In the genomic region with DNA sequence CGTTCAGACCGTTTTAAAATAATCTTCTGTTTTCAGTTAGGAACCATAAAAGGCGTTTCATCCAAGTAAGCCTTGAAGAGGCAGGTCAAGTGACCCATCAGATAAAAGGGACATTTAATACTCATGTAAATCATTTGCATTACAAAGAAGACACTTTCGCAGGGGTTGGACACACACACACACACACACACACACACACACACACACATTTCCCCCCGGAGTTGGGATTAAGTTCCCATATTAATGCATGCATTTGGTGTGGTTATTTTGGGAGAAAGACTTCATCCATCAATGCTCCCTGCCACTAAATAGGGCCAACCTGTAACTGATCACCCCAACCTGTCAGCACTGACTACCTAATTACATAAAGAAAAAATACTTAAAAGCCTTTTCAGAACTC, we compare ENCODE assay signal across 17 mouse cellular contexts. TPM values are rescaled to one million over a fixed set of nuclear protein-coding genes. Genes with fewer than 3 reads are reported as not detected.
DNase-seq lines count a peak whose midpoint lies in the region; ATAC-seq and TF ChIP-seq lines count a peak whose summit lies in the region.
"Had no signal": no experiment of that assay in that cellular context is flagged by ENCODE, and none has a peak within 500 bp of the region (broad histone marks: within the 10 kb centered on the region; RNA-seq: fewer than 3 reads in every experiment).

No protein-coding gene starts in this region.

- no peak overlapping the region for H3K4me3 ChIP-seq in hindbrain, embryonic 13.5 days
- H3K4me3 ChIP-seq in midbrain, embryonic 12.5 days: no peak overlapping the region
- H3K4me3 ChIP-seq in heart, embryonic 11.5 days (ENCODE audit: low read depth, low read length): no peak overlapping the region
- H3K4me3 ChIP-seq: heart, embryonic 15.5 days; left cerebral cortex, adult 2 months; limb, embryonic 12.5 days had no signal

- H3K36me3 ChIP-seq in hindbrain, embryonic 13.5 days: no peaks in the 10 kb centered on the region
- H3K36me3 ChIP-seq in midbrain, embryonic 12.5 days: no peaks in the 10 kb centered on the region
- no peaks in the 10 kb centered on the region for H3K36me3 ChIP-seq in heart, embryonic 11.5 days (ENCODE audit: control insufficient read depth, insufficient read depth, low read length)
- H3K36me3 ChIP-seq: G1E; heart, embryonic 15.5 days; limb, embryonic 12.5 days had no signal

- no peak for TF ChIP-seq POLR2A in brain, embryonic 14.5 days (IDR thresholded peaks at IDR 0.05; ENCODE audit: borderline replicate concordance, extremely low read depth, insufficient read depth, insufficient read length, poor library complexity, severe bottlenecking)

- TF ChIP-seq CTCF in brain, embryonic 14.5 days (IDR thresholded peaks at IDR 0.05; ENCODE audit: borderline replicate concordance, extremely low read depth, insufficient read depth, insufficient read length): no peak

- peak; percentile 72 for DNase-seq in brain, embryonic 14.5 days (ENCODE audit: low read depth)
- peak; percentile 12 for DNase-seq in embryo, embryonic 9.5 days (ENCODE audit: extremely low spot score)
- DNase-seq in adrenal gland, postnatal 14 days: no peak
- DNase-seq in thymus, postnatal 14 days: no peak
- DNase-seq: cerebellum, adult 18-20 months; gastrocnemius, postnatal 36 days; kidney, adult 8-10 months; lung, adult 18-20 months; lung, postnatal 4 days; right cerebral cortex, postnatal 25 days had no signal

- H3K4me2 ChIP-seq in hindbrain, embryonic 13.5 days: peak overlapping the region; percentile 15; the same call in 1 of the 2 replicates
- 0 out of 2 replicates have a peak overlapping the region, but pooled peaks have one; percentile 3 for H3K4me2 ChIP-seq in midbrain, embryonic 12.5 days (replicated peaks)
- no peak overlapping the region for H3K4me2 ChIP-seq in heart, embryonic 11.5 days
- H3K4me2 ChIP-seq: heart, embryonic 15.5 days; limb, embryonic 12.5 days had no signal

- ATAC-seq in hindbrain, embryonic 13.5 days (ENCODE audit: low FRiP score): no peak
- ATAC-seq in midbrain, embryonic 12.5 days (ENCODE audit: low FRiP score, low read depth): peak; percentile 75
- ATAC-seq in heart, embryonic 11.5 days (replicated peaks; ENCODE audit: insufficient number of reproducible peaks, low FRiP score, low TSS enrichment): no peak

- H3K27me3 ChIP-seq in hindbrain, embryonic 13.5 days: no peaks in the 10 kb centered on the region
- 0 out of 2 replicates have a peak, but pooled peaks cover 2% of the 10 kb centered on the region for H3K27me3 ChIP-seq in midbrain, embryonic 12.5 days
- no peaks in the 10 kb centered on the region for H3K27me3 ChIP-seq in heart, embryonic 11.5 days (ENCODE audit: control insufficient read depth, insufficient read depth, low read length)
- H3K27me3 ChIP-seq: limb, embryonic 12.5 days had no signal

- no peaks in the 10 kb centered on the region for H3K9me3 ChIP-seq in hindbrain, embryonic 13.5 days
- no peaks in the 10 kb centered on the region for H3K9me3 ChIP-seq in midbrain, embryonic 12.5 days
- no peaks in the 10 kb centered on the region for H3K9me3 ChIP-seq in heart, embryonic 11.5 days (replicated peaks; ENCODE audit: control insufficient read depth, low read length)
- H3K9me3 ChIP-seq: G1E; heart, embryonic 15.5 days; limb, embryonic 12.5 days had no signal

- peaks cover 12% of the 10 kb centered on the region for H3K4me1 ChIP-seq in hindbrain, embryonic 13.5 days (replicated peaks)
- peaks cover 9% of the 10 kb centered on the region for H3K4me1 ChIP-seq in midbrain, embryonic 12.5 days
- H3K4me1 ChIP-seq in heart, embryonic 11.5 days (ENCODE audit: control insufficient read depth, insufficient read depth, low read length): no peaks in the 10 kb centered on the region

- H3K9ac ChIP-seq in hindbrain, embryonic 13.5 days: no peak overlapping the region
- H3K9ac ChIP-seq in midbrain, embryonic 12.5 days (replicated peaks): no peak overlapping the region
- no peak overlapping the region for H3K9ac ChIP-seq in heart, embryonic 11.5 days (ENCODE audit: low read depth, low read length)
- H3K9ac ChIP-seq: heart, embryonic 15.5 days; limb, embryonic 12.5 days had no signal

- WGBS in hindbrain, embryonic 13.5 days: 11% methylated on average over 5 of the region's 5 CpGs
- 13% methylated on average over 5 of the region's 5 CpGs for WGBS in midbrain, embryonic 12.5 days
- WGBS in heart, embryonic 11.5 days (ENCODE audit: insufficient replicate concordance): 56% methylated on average over 5 of the region's 5 CpGs

- no peak overlapping the region for H3K27ac ChIP-seq in hindbrain, embryonic 13.5 days
- no peak overlapping the region for H3K27ac ChIP-seq in midbrain, embryonic 12.5 days (replicated peaks)
- no peak overlapping the region for H3K27ac ChIP-seq in heart, embryonic 11.5 days (ENCODE audit: low read depth, low read length)
- H3K27ac ChIP-seq: heart, embryonic 15.5 days; left cerebral cortex, adult 2 months; limb, embryonic 12.5 days had no signal

RNA-seq across cellular contexts. Expression of gene Mybpc1, which starts 1.7 kb away (rescaled TPM):
- 3.1 and 6.4 TPM in 2 replicates for polyA plus RNA-seq in brain, embryonic 14.5 days (2012; rRNA removed)
- polyA plus RNA-seq in hindbrain, embryonic 13.5 days (2015; fragmentation: Nextera tagmentation; extraction: Ambion mirVana): 5.3 and 6.2 TPM in 2 replicates
- polyA plus RNA-seq in midbrain, embryonic 12.5 days (2016; fragmentation: Nextera tagmentation; extraction: Ambion mirVana): 1.9 and 2.1 TPM in 2 replicates
- polyA plus RNA-seq in heart, embryonic 11.5 days (2014; fragmentation: Nextera tagmentation; extraction: Ambion mirVana): 6.6 and 9.3 TPM in 2 replicates
- 0.68 and 0.96 TPM in 2 replicates for total RNA-seq in adrenal gland, postnatal 14 days (2021)
- total RNA-seq: G1E had no signal
- polyA plus RNA-seq: G1E had no signal

Comparison
In these comparisons a context has a peak if more than half of its experiments do, and no peak if none do; other contexts are left out.
1. DNase-seq: peak in brain, embryonic 14.5 days (single experiment) and embryo, embryonic 9.5 days (single experiment); none in adrenal gland, postnatal 14 days (single experiment) and thymus, postnatal 14 days (single experiment).